Mouse (Mus musculus): ENCODE measurements around the gene Znhit2.

The Znhit2 gene

DNA sequence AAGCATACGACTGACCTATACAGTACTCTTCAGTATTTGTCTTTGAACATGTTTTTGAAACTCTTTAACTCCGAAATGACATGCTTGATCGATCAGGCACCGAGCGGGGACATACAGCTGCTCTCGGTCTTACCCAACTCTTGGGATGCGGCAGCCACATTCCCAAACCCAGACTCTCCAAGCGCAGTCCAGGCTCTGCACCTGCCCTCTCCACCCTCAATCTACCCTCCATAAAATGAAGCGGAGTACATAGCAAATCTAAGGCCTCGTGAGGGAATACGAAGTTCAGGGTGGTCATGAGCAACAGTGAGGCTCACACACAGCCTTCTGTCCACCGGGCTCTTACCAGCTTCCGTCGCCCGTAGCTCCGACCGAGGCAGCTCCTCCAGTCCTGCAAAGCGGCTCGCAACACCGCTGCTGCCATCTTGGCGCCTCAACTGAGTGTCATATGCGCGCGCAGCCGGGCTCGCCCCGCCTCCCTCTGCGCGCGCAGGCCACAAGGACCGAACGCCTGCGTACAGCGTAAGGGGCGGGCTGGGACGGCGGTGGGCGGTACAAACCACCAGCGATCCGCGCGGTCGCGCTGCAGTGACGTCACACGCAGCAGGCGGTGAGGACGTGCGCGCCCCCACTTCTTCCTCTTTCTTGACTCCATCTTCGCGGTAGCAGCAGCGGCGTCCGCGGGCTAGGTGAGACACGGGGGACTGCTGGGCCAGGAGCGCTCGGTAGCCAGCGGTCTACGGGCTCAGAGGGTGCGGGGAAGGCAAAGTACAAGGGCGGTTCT lies 3.5 kb upstream of the Znhit2 start, which contains the start of the genes Mrpl49 and Fau:
TSS of gene Mrpl49 (minus strand) at position 473 of the 784 bp plus-strand sequence.
TSS of gene Fau (plus strand) at position 532 of the 784 bp plus-strand sequence.
- CTCF ChIA-PET = interaction anchor here in 2 of 4 experiments (0.6 to 0.9 kb wide), 3 partner anchors 14 to 271 kb away, joined by 3 to 4 read pairs (median 3); no protein-coding TSS in a partner anchor
- POLR2A ChIA-PET = interaction anchor here (0.5 to 47.9 kb wide), 45 partner anchors 1 to 568 kb away, joined by 3 to 1520 read pairs (median 4); partner anchors contain the start of genes Cdca5 (in 3 of the 4), Syvn1 (in 3 of the 4), Zfpl1 (in 3 of the 4) and Gm28374 (in 2 of the 4)

DNA sequence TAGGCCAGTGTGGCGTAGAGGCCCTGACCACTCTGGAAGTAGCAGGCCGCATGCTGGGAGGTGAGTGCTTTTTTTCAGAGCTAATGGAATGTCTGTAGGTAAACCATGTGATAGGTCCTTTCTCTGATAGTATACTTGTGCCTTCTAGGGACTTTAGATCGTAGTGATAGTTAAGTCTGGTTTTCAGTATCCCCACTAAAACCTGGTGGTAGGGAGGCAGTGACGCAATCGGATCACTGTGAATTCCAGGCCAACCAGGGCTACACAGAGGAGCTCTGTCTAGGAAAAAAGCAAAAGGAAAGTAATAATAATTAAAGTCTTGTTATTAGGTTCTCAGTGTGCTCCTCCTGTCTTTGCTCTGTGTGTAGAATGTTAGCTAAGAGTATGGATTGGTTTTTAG lies 2.5 kb upstream of the Znhit2 start:
- CTCF ChIA-PET = interaction anchor here in 1 of 4 experiments (0.9 to 1.4 kb wide), 2 partner anchors 9 to 272 kb away, joined by 3 to 10 read pairs; partner anchors contain the start of gene Tm7sf2
- POLR2A ChIA-PET = interaction anchor here in 3 of 4 experiments (0.6 to 47.9 kb wide), 28 partner anchors 0 to 548 kb away, joined by 3 to 1520 read pairs (median 4); partner anchors contain the start of genes Cdca5 (in 3 of the 3), Zfpl1 (in 3 of the 3), Gm28374 (in 2 of the 3) and Syvn1 (in 2 of the 3)

DNA sequence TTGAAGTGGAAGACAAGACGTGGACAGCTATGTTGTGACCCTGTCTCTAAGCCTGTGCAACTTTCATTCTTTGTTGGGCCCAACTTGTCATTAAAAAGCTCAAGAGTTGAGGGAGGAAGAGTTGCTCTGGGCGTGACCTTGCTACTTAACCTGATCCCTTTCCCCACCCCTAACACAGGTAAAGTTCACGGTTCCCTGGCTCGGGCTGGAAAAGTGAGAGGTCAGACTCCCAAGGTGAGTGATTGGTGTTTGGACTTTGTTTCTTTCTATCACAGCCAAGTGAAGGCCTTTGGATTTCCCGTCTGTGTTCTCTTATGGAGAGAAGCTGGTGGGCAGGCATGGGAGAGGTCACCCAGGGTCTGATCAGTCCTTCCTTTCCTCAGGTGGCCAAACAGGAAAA lies 2.0 kb upstream of the Znhit2 start:
- ChIA-PET CTCF (interaction anchor here in 2 of 4 experiments (0.6 to 1.4 kb wide), 3 partner anchors 8 to 272 kb away, joined by 3 to 10 read pairs (median 3); partner anchors contain the start of gene Tm7sf2 (in 1 of the 2)), POLR2A (interaction anchor here in 3 of 4 experiments (0.6 to 47.9 kb wide), 28 partner anchors 0 to 549 kb away, joined by 3 to 1520 read pairs (median 4); partner anchors contain the start of genes Cdca5 (in 3 of the 3), Syvn1 (in 3 of the 3), Zfpl1 (in 3 of the 3) and Gm28374 (in 2 of the 3))

DNA sequence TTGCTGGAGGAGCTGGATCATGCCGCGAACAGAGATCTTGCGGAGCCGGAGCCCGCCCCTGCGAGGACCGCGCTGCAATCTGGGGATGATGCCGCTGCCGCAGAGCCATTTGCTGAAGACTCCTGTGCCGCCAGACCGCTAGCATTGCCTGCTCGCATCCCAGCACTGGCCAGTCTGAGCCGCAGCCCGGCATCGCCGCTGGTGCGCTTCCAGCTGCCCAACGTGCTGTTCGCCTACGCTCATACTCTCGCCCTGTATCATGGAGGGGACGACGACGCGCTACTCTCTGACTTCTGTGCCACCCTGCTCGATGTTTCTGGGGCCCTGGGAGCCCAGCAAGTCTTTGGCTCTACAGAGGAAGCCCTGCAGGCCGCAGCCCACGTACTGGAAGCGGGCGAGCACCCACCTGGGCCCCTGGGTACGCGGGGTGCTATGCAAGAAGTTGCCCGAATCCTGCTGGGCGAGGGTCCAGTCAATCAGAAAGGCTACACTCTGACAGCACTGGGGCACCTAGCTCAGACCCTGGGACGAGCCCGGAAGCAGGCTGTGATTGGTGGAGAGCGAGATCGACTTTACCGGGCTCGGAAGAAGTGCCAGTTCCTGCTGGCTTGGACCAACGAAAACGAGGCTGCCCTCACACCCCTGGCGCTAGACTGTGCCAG lies 780 bp downstream of the Znhit2 start:
- POLR2A ChIA-PET = interaction anchor here (0.6 to 47.9 kb wide), 60 partner anchors 3 to 618 kb away, joined by 3 to 1520 read pairs (median 4); partner anchors contain the start of genes Cdca5 (in 4 of the 4), Zfpl1 (in 4 of the 4), Syvn1 (in 3 of the 4) and Vps51 (in 3 of the 4)
- CTCF ChIA-PET = interaction anchor here in 3 of 4 experiments (0.5 to 2.1 kb wide), 12 partner anchors 9 to 320 kb away, joined by 3 to 11 read pairs (median 3); partner anchors contain the start of genes Capn1 (in 1 of the 3), Cdc42ep2 (in 1 of the 3), Cdca5 (in 1 of the 3) and Gpha2 (in 1 of the 3)

DNA sequence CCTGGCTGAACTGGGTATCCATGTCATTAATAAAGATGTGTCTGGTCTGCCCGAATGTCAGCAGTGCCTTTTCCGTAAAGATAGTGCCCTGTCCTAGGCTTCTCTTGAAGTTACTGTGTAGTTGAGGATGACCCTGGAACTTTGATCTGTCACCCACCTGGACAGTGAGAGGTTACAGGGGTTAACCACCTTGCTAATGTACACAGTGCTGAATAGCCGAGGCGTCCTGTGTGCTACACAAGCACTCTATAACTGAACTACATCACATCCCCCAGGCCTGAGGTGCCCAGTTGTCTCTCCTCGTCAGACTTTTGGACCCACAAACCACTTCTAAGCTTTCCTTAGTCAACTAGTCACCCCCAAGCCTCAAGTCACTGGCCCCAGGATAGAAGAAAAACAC lies 1.4 kb downstream of the Znhit2 start:
- CTCF ChIA-PET = interaction anchor here in 1 of 4 experiments (1.0 to 2.0 kb wide), 2 partner anchors 9 to 65 kb away, joined by 3 to 11 read pairs; no protein-coding TSS in a partner anchor
- POLR2A ChIA-PET = interaction anchor here (0.9 to 47.9 kb wide), 21 partner anchors 4 to 373 kb away, joined by 3 to 1520 read pairs (median 8); partner anchors contain the start of genes Syvn1 (in 3 of the 4), Cdca5 (in 2 of the 4), Gm28374 (in 2 of the 4) and Tm7sf2 (in 2 of the 4)

DNA sequence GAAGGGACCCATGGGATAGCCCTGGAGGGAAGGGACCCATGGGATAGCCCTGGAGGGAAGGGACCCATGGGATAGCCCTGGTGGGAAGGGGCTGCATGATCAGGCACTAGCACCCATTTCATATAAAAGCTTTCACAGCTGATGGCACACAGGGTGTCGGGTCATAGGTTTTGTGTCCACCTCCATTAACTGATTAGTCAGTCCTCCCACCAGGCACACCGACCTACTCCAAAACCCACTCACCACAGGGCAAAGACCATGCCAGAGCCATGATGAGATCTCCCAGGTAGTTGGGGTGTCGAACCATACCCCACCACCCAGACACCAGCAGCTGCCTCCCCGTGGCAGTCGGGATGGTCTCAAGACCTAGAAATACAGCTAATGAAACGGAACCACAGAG lies 2.1 kb downstream of the Znhit2 start:
- POLR2A ChIA-PET = interaction anchor here in 3 of 4 experiments (0.5 to 47.9 kb wide), 15 partner anchors 0 to 300 kb away, joined by 3 to 1520 read pairs (median 6); partner anchors contain the start of genes Cdca5 (in 2 of the 3), Fau (in 2 of the 3), Gm28374 (in 2 of the 3) and Mrpl49 (in 2 of the 3)
- CTCF ChIA-PET = interaction anchor here in 1 of 4 experiments (6.4 kb wide), 1 partner anchor 23 kb away, joined by 46 read pairs; the partner anchor contains the start of genes Cdca5 and Zfpl1

DNA sequence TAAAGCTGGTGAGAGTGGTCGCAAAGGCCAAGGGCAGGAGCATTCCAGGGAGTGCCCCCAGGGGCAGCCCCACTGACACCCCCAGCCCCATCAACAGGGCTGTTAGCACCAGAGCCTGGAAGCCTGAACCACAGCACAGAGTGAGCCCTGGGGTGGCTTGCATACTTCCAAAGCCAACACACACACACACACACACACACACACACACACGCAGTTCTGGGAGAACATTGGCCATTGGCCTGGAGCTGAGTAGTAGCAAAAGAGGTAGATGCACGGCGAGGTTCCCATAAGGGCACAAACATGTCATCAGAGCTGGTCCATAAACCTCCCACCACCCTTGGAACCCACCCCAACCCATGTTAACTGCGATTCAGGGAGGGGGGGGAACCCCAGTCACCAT lies 5.6 kb downstream of the Znhit2 start:
- CTCF ChIA-PET = interaction anchor here (0.6 to 6.4 kb wide), 51 partner anchors 8 to 356 kb away, joined by 3 to 46 read pairs (median 4); partner anchors contain the start of genes Cdca5 (in 2 of the 4), Syvn1 (in 2 of the 4), Tmem262 (in 2 of the 4) and Zfpl1 (in 2 of the 4)
- POLR2A ChIA-PET = interaction anchor here (0.6 to 47.9 kb wide), 79 partner anchors 3 to 577 kb away, joined by 3 to 1520 read pairs (median 5); partner anchors contain the start of genes Vps51 (in 4 of the 4), Zfpl1 (in 4 of the 4), Cdc42ep2 (in 3 of the 4) and Cdca5 (in 3 of the 4)

DNA sequence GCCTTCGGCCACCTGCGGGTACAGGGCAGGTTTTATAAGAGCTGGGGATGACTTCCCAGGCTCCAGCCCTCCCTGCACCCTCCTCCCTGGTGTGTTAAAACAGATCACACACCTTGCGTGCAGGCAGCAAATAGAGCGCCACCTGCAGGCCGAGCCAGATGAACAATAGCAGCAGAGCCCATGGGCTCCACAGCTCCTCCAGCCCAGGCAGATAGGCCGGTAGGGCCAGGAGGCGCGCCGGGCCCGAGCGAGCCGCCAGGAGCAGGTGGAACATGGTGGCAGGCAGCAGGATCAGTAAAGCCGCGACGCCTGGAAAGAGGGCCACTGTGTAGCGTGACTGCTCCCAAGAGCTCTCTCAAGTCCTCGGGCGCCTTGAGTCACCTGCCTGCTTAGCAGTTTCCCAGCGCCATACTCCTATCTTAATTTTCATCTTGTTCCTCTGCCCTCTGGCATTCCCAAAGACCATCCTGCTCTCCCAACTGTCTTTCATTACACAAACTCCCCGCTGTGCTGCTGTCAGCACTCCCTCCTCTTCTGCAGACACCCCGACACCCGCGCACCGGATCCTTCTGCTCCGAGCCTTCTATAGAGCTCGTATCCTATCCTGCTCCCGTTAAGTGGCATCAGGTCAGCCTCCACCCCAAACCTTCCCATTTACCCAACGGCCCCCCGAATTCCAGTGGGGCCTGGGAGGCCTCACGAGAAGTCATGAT lies 6.2 kb downstream of the Znhit2 start:
- ChIA-PET POLR2A (interaction anchor here (0.5 to 47.9 kb wide), 122 partner anchors 4 to 772 kb away, joined by 3 to 1520 read pairs (median 4); partner anchors contain the start of genes Vps51 (in 4 of the 4), Zfpl1 (in 4 of the 4), Capn1 (in 3 of the 4) and Cdc42ep2 (in 3 of the 4)), CTCF (interaction anchor here (0.5 to 6.4 kb wide), 68 partner anchors 8 to 409 kb away, joined by 3 to 46 read pairs (median 4); partner anchors contain the start of genes Cdca5 (in 3 of the 4), Zfpl1 (in 3 of the 4), Snx15 (in 2 of the 4) and Syvn1 (in 2 of the 4))

DNA sequence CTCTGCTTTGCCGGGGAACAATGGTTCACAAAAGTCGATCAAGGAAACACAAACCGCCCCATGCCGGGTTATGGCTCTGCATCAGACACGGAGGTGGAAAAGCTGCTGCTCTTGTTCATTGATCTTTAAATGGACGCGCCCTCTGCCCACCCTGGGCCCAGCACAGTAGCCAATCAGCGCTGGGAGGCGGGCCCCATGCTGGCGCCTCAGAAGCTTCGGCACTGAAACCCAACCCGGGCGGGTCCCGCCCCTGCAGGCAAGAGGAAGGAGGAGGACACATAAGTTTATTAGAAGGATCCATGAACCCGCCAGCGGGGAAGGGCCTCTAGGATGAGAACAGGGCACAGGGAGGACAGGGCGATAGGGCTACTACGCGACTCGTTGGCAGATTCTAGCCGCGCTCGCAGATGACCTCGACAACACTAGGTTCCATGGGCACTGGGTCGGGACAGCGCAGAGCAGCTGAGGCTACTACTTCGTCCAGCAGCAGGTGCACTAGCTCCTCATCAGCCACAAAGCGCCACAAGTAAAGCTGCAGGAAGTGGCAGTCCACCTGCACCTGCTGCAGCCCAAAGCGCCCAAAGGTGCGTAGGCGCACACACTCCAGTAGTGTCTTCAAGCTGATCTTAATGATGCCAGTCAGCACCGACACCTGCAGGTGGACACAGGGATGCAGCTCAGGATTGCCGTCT lies 6.9 kb downstream of the Znhit2 start, which contains the start of gene Tm7sf2:
TSS of gene Tm7sf2 (minus strand) at position 650 of the 692 bp plus-strand sequence.
- ChIA-PET CTCF (interaction anchor here (0.5 to 6.4 kb wide), 46 partner anchors 9 to 421 kb away, joined by 3 to 46 read pairs (median 4); partner anchors contain the start of genes Cdca5 (in 3 of the 4), Zfpl1 (in 3 of the 4), Snx15 (in 2 of the 4) and Syvn1 (in 2 of the 4)), POLR2A (interaction anchor here (0.5 to 47.9 kb wide), 110 partner anchors 4 to 773 kb away, joined by 3 to 1520 read pairs (median 5); partner anchors contain the start of genes Vps51 (in 4 of the 4), Zfpl1 (in 4 of the 4), Capn1 (in 3 of the 4) and Cdca5 (in 3 of the 4))

DNA sequence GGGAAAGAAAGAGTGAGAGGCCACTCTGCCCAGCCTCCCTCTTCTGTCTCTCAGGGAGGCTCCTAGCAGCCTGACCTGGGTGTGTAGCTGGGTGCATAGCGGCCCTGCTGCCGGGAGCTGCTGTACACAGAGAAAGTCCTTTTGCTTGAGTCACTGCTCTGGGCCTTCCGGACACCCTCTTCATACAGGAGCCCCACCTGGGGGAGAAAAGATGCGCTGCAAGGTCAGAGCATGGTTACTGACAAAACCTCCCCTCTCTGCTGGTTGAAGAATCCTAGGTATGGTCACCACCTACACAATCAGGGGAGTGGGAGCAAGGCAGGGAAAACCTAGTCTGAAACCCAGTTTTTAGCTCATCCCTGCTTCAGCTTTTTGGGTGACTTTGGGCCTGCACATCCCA lies 8.0 kb downstream of the Znhit2 start:
- ChIA-PET CTCF (interaction anchor here in 1 of 4 experiments (1.4 to 6.4 kb wide), 4 partner anchors 10 to 53 kb away, joined by 3 to 46 read pairs (median 24); partner anchors contain the start of genes Capn1, Cdca5, Tmem262 and Vps51), POLR2A (interaction anchor here (0.5 to 47.9 kb wide), 16 partner anchors 5 to 258 kb away, joined by 3 to 1520 read pairs (median 14); partner anchors contain the start of genes Cdca5 (in 3 of the 4), Vps51 (in 3 of the 4), Zfpl1 (in 3 of the 4) and Fau (in 2 of the 4))

DNA sequence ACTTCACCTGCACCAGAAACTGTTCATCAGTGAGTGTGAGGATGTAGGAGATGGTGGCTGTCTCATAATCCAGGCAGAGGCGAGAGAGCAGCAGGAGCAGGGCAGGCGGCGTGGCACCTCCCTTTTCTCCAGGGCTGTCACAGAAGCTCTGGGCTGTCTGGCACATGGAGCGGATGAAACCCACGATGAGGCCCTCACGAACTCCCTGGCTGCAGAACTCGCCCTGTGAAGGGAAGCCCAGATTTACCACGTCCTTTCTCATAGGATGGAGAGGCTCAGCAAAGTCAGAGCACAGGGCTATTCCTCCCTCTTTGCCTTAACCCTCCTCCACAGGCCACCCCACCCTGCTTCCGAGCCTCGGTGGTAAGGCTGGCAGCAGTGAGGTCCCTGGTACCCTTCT lies 8.9 kb downstream of the Znhit2 start:
- ChIA-PET POLR2A (interaction anchor here in 3 of 4 experiments (0.9 to 47.9 kb wide), 24 partner anchors 6 to 343 kb away, joined by 3 to 1520 read pairs (median 4); partner anchors contain the start of genes Cdca5 (in 3 of the 3), Zfpl1 (in 3 of the 3), Znhit2 (in 3 of the 3) and Fau (in 2 of the 3)), CTCF (interaction anchor here in 3 of 4 experiments (1.0 to 2.6 kb wide), 6 partner anchors 8 to 327 kb away, joined by 3 to 11 read pairs (median 6); partner anchors contain the start of genes Znhit2 (in 2 of the 3), Cdca5 (in 1 of the 3), Tmem262 (in 1 of the 3) and Zfpl1 (in 1 of the 3))

DNA sequence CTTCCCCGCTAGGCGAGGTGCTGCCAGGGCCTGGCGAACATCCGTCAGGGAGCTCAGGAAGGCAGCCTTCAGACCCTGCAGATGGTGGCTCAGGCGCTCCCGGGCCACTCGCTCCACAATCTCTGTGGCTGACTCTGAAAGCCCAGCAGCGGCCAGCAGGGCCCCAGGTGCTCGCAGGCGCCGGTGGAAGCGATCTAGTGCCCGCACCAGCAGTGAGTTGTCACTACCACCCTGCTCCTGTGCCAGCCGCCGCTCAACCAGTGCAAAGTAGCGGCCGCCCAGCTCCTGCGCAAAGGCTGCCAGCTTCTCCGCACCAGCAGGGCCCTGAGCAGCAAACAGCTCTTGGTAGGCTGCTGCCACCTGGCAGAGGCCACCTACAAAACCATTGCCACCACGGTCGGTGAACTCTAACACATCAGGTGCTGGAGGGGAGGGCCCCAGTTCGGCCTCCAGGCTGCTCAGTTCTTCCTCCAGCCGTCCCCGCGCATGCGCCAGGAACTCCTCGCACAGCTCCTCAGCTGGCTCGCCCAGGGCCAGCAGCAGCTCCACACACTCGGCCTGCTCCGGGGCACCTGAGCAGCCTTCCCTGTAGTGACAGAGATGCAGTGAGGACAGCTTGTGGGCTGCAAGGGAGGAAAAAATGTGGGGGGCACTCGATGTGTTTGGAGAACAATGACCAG lies 9.7 kb downstream of the Znhit2 start:
- POLR2A ChIA-PET = interaction anchor here (0.6 to 47.9 kb wide), 58 partner anchors 6 to 427 kb away, joined by 3 to 1520 read pairs (median 4); partner anchors contain the start of genes Cdca5 (in 4 of the 4), Zfpl1 (in 4 of the 4), Capn1 (in 3 of the 4) and Fau (in 3 of the 4)
- CTCF ChIA-PET = interaction anchor here (0.5 to 2.6 kb wide), 17 partner anchors 9 to 326 kb away, joined by 3 to 11 read pairs (median 3); partner anchors contain the start of genes Cdca5 (in 2 of the 4), Zfpl1 (in 2 of the 4), Znhit2 (in 2 of the 4) and Capn1 (in 1 of the 4)

DNA sequence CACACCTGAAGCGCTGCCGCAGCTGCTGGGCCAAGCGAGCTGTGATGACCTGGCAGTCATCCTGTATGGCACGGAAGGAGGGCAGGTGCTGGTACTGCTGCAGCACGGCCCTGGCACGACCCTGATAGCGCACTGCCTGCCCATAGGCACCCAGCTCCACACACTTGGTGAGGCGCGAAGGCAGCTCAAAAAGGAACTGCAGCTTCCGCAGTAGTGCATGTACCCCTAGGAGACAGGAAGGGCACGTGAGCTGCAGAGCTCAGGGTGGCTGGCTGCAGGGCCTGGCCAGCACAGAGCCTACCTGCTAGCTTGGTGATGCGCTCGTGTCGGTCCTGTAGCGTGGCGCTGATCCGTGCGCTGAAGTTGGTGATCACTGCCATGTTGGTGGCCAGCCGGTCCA lies 10.3 kb downstream of the Znhit2 start:
- POLR2A ChIA-PET = interaction anchor here (0.8 to 47.9 kb wide), 52 partner anchors 5 to 428 kb away, joined by 3 to 1520 read pairs (median 4); partner anchors contain the start of genes Cdca5 (in 4 of the 4), Zfpl1 (in 4 of the 4), Capn1 (in 3 of the 4) and Fau (in 3 of the 4)
- CTCF ChIA-PET = interaction anchor here (0.5 to 2.6 kb wide), 14 partner anchors 9 to 264 kb away, joined by 3 to 11 read pairs (median 3); partner anchors contain the start of genes Cdca5 (in 2 of the 4), Zfpl1 (in 2 of the 4), Znhit2 (in 2 of the 4) and Capn1 (in 1 of the 4)

DNA sequence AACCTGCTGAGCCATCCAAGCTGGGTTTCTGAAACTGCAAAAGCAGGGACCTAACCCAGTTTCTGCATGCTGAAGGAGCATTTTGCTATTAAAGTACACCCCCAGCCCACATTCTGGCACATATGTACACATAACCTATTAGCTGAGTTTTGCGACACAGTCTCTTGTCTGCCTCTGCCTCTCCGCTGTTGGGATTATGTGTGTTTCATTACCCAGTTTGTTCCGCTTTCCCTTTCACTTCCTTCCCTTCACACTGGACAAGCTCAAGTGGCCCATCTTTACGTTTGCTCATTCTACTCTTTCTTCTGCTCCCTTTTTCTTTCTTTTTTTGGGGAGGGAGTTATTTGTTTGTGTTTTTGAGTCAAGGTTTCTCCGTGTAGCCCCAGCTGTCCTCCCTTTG lies 12.9 kb downstream of the Znhit2 start:
- ChIA-PET CTCF (interaction anchor here in 1 of 4 experiments (0.6 kb wide), 1 partner anchor 54 kb away, joined by 3 read pairs; the partner anchor contains the start of gene Snx15), POLR2A (interaction anchor here in 2 of 4 experiments (29.9 to 47.9 kb wide), 4 partner anchors 2 to 15 kb away, joined by 1277 to 1520 read pairs (median 1398); partner anchors contain the start of genes Cdca5 (in 2 of the 2), Fau (in 2 of the 2), Gm28374 (in 2 of the 2) and Mrpl49 (in 2 of the 2))

Data from embryonic stem cell, embryonic (primary cell).